Mouse (Mus musculus) embryonic facial prominence, embryonic 15.5 days (tissue): ENCODE results near the gene Poln. TPM values are rescaled to one million over a fixed set of nuclear protein-coding genes. Genes with fewer than 3 reads are reported as not detected.

Experiments
- ATAC-seq: fragments of 200-750 bp; cut with Nextera tagmentation; 2 replicates; pipeline ENCODE4 v1.8.0; 2017; ENCODE audit warnings: low read depth, moderate TSS enrichment; ENCODE audit not compliant: insufficient number of reproducible peaks, low FRiP score, low TSS enrichment
- H3K27ac ChIP-seq: fragments of 300-500 bp; sonication (generic); replicated peaks from 2 replicates; pipeline ENCODE4 v1.5.1; 2015; ENCODE audit warnings: mild to moderate bottlenecking, inconsistent platforms
- H3K27me3 ChIP-seq: fragments of 300-500 bp; sonication (generic); 2 replicates; pipeline ENCODE4 v1.6.1; 2015; ENCODE audit warnings: inconsistent platforms
- H3K36me3 ChIP-seq: fragments of 300-500 bp; sonication (generic); 2 replicates; pipeline ENCODE4 v1.6.1; 2015; ENCODE audit warnings: mild to moderate bottlenecking, inconsistent platforms
- H3K4me1 ChIP-seq: fragments of 300-500 bp; sonication (generic); 2 replicates; pipeline ENCODE4 v1.6.1; 2015; ENCODE audit warnings: inconsistent platforms
- H3K4me2 ChIP-seq: fragments of 300-500 bp; sonication (generic); replicated peaks from 2 replicates; pipeline ENCODE4 v1.6.1; 2015; ENCODE audit warnings: mild to moderate bottlenecking, inconsistent platforms
- H3K4me3 ChIP-seq: fragments of 300-500 bp; sonication (generic); replicated peaks from 2 replicates; pipeline ENCODE4 v1.5.1; 2015; ENCODE audit warnings: mild to moderate bottlenecking, inconsistent platforms
- H3K9ac ChIP-seq: fragments of 300-500 bp; sonication (generic); 2 replicates; pipeline ENCODE4 v1.6.1; 2015; ENCODE audit warnings: inconsistent platforms
- H3K9me3 ChIP-seq: fragments of 300-500 bp; sonication (generic); replicated peaks from 2 replicates; pipeline ENCODE4 v1.6.1; 2016; ENCODE audit warnings: inconsistent platforms
- WGBS: fragments of 180-500 bp; shearing (Covaris S2); methylation state at CpG from one replicate; pipeline ENCODE4 v1.1.7; 2015; 5-methylcytosine and 5-hydroxymethylcytosine counted together
- polyA plus RNA-seq: library from polyadenylated mRNA; unstranded; fragments of >200 nt; fragmentation: Nextera tagmentation; extraction: Ambion mirVana; gene quantifications from 2 replicates; pipeline ENCODE4 v1.2.1, GENCODE M21; 2015

Gene Poln
- polyA plus RNA-seq, 1 experiment from 2014 or later: 3.4 TPM

GRCm38 (mm10) chr5:34002636-34003035, 166.6 kb downstream of the Poln start:
- H3K4me3 ChIP-seq: no peak overlapping the region
- 84% methylated on average over 4 of the region's 4 CpGs for WGBS
- peaks cover 31% of the 10 kb centered on the region for H3K27me3 ChIP-seq

GRCm38 (mm10) chr5:34001401-34001800, 167.8 kb downstream of the Poln start:
- no peak overlapping the region for H3K27ac ChIP-seq
- no peak overlapping the region for H3K9ac ChIP-seq
- WGBS: 95% methylated on average over 1 of the region's 1 CpGs
- no peak for ATAC-seq
- peaks cover 44% of the 10 kb centered on the region for H3K27me3 ChIP-seq
- peaks cover 15% of the 10 kb centered on the region for H3K4me1 ChIP-seq
- H3K9me3 ChIP-seq: no peaks in the 10 kb centered on the region
- no peaks in the 10 kb centered on the region for H3K36me3 ChIP-seq
- no peak overlapping the region for H3K4me3 ChIP-seq
- H3K4me2 ChIP-seq: no peak overlapping the region

More at GRCm38 (mm10) chr5:34002636-34003035, 166.6 kb downstream of the Poln start:
- Histone ChIP-seq H3K9ac (no peak overlapping the region), H3K27ac (no peak overlapping the region), H3K4me1 (peaks cover 3% of the 10 kb centered on the region), H3K9me3 (no peaks in the 10 kb centered on the region), H3K36me3 (no peaks in the 10 kb centered on the region), H3K4me2 (no peak overlapping the region)
- ATAC-seq: no peak

GRCm38 (mm10) chr5:34000809-34001208, 168.4 kb downstream of the Poln start:
- 96% methylated on average over 25 of the region's 25 CpGs for WGBS
- no peaks in the 10 kb centered on the region for H3K36me3 ChIP-seq
- no peak overlapping the region for H3K4me2 ChIP-seq
- H3K4me1 ChIP-seq: peaks cover 21% of the 10 kb centered on the region
- H3K9me3 ChIP-seq: no peaks in the 10 kb centered on the region
- no peak overlapping the region for H3K27ac ChIP-seq
- H3K4me3 ChIP-seq: no peak overlapping the region
- H3K27me3 ChIP-seq: peaks cover 49% of the 10 kb centered on the region
- no peak for ATAC-seq
- H3K9ac ChIP-seq: no peak overlapping the region

- Histone ChIP-seq H3K4me3 (no peak overlapping the region), H3K27me3 (peaks cover 62% of the 10 kb centered on the region), H3K4me2 (no peak overlapping the region), H3K36me3 (no peaks in the 10 kb centered on the region), H3K4me1 (peaks cover 29% of the 10 kb centered on the region), H3K9me3 (no peaks in the 10 kb centered on the region), H3K9ac (no peak overlapping the region), H3K27ac (no peak overlapping the region)
- no peak for ATAC-seq
- WGBS: 82% methylated on average over 6 of the region's 6 CpGs
Observed at GRCm38 (mm10) chr5:33999466-34000090, 169.7 kb downstream of the Poln start.

GRCm38 (mm10) chr5:33998505-33998877, 170.8 kb downstream of the Poln start:
- Histone ChIP-seq H3K9ac (no peak overlapping the region), H3K4me1 (peaks cover 29% of the 10 kb centered on the region), H3K27me3 (peaks cover 69% of the 10 kb centered on the region), H3K4me2 (no peak overlapping the region), H3K27ac (no peak overlapping the region), H3K9me3 (no peaks in the 10 kb centered on the region), H3K4me3 (peak overlapping the region; percentile 65; the same call in 1 of the 2 replicates), H3K36me3 (no peaks in the 10 kb centered on the region)
- no peak for ATAC-seq
- 80% methylated on average over 3 of the region's 3 CpGs for WGBS

GRCm38 (mm10) chr5:33997829-33998504, 171.3 kb downstream of the Poln start:
- H3K36me3 ChIP-seq: no peaks in the 10 kb centered on the region
- WGBS: 73% methylated on average over 20 of the region's 20 CpGs
- no peaks in the 10 kb centered on the region for H3K9me3 ChIP-seq
- peaks cover 69% of the 10 kb centered on the region for H3K27me3 ChIP-seq
- no peak overlapping the region for H3K9ac ChIP-seq
- H3K4me2 ChIP-seq: peak overlapping the region; percentile 98
- peak overlapping the region; percentile 65 for H3K4me3 ChIP-seq
- ATAC-seq: no peak
- H3K27ac ChIP-seq: no peak overlapping the region
- peaks cover 29% of the 10 kb centered on the region for H3K4me1 ChIP-seq

- peak overlapping the region; percentile 65 for H3K4me3 ChIP-seq
- H3K9me3 ChIP-seq: no peaks in the 10 kb centered on the region
- 0 out of 2 replicates have a peak overlapping the region, but pooled peaks have one; percentile 18 for H3K9ac ChIP-seq
- ATAC-seq: no peak
- under 1% methylated on average over 66 of the region's 80 CpGs for WGBS
- peaks cover 69% of the 10 kb centered on the region for H3K27me3 ChIP-seq
- H3K36me3 ChIP-seq: no peaks in the 10 kb centered on the region
- H3K4me2 ChIP-seq: peak overlapping the region; percentile 98
- H3K4me1 ChIP-seq: peaks cover 29% of the 10 kb centered on the region
- H3K27ac ChIP-seq: no peak overlapping the region
Observed at GRCm38 (mm10) chr5:33997051-33997741, 172.1 kb downstream of the Poln start.

GRCm38 (mm10) chr5:33996694-33997045, 172.6 kb downstream of the Poln start:
- Histone ChIP-seq H3K9ac (peak overlapping the region; percentile 18; the same call in 1 of the 2 replicates), H3K4me1 (peaks cover 29% of the 10 kb centered on the region), H3K36me3 (no peaks in the 10 kb centered on the region), H3K9me3 (no peaks in the 10 kb centered on the region), H3K27ac (no peak overlapping the region), H3K27me3 (peaks cover 69% of the 10 kb centered on the region), H3K4me2 (peak overlapping the region; percentile 98), H3K4me3 (peak overlapping the region; percentile 65)
- under 1% methylated on average over 52 of the region's 55 CpGs for WGBS
- no peak for ATAC-seq

- peak within 1 kb of the TSS; percentile 98 for H3K4me2 ChIP-seq
- H3K9ac ChIP-seq: peak within 1 kb of the TSS; percentile 18; the same call in 1 of the 2 replicates
- ATAC-seq: peak; percentile 81
- peaks cover 29% of the 10 kb centered on the region for H3K4me1 ChIP-seq
- H3K27me3 ChIP-seq: peaks cover 69% of the 10 kb centered on the region
- under 1% methylated on average over 86 of the region's 90 CpGs for WGBS
- peak within 1 kb of the TSS; percentile 65 for H3K4me3 ChIP-seq
- H3K27ac ChIP-seq: no peak within 1 kb of the TSS
- no peaks in the 10 kb centered on the region for H3K9me3 ChIP-seq
- no peaks in the 10 kb centered on the region for H3K36me3 ChIP-seq
Observed at GRCm38 (mm10) chr5:33995843-33996693, 173.2 kb downstream of the Poln start, which contains the start of gene Nat8l. TSS of gene Nat8l (plus strand) at chr5:33995984.

GRCm38 (mm10) chr5:33994671-33995625, 174.3 kb downstream of the Poln start:
- Histone ChIP-seq H3K4me2 (peak overlapping the region; percentile 98; the same call in 1 of the 2 replicates), H3K27me3 (peaks cover 61% of the 10 kb centered on the region), H3K36me3 (no peaks in the 10 kb centered on the region), H3K27ac (no peak overlapping the region), H3K9ac (no peak overlapping the region), H3K4me1 (peaks cover 29% of the 10 kb centered on the region), H3K9me3 (no peaks in the 10 kb centered on the region), H3K4me3 (peak overlapping the region; percentile 65)
- 31% methylated on average over 28 of the region's 28 CpGs for WGBS
- no peak for ATAC-seq
